Mouse (Mus musculus) bone marrow, adult 2 months (tissue): ENCODE measurements at regions not wholly inside any gene's neighbourhood (a gene's known extent, or its start where the extent isn't known, plus 50 kb on each side); places are given as distances from the start of the nearest gene placed in this dataset.

Experiments used
- H3K27ac ChIP-seq: fragments of 200-500 bp; 2 replicates; pipeline ENCODE4 v1.5.1; 2012; ENCODE audit warnings: low read depth, mild to moderate bottlenecking, control low read depth, inconsistent platforms, low read length; ENCODE audit not compliant: control insufficient read depth, poor library complexity, insufficient read depth
- H3K4me1 ChIP-seq: fragments of 200-500 bp; 2 replicates; pipeline ENCODE4 v1.6.1; 2011; ENCODE audit warnings: low read length; ENCODE audit not compliant: control insufficient read depth, insufficient read depth
- H3K4me3 ChIP-seq: fragments of 200-500 bp; replicated peaks from 2 replicates; pipeline ENCODE3; 2011; ENCODE audit warnings: mild to moderate bottlenecking, low read depth, low read length, control low read depth; ENCODE audit not compliant: control insufficient read depth
- CTCF ChIP-seq: fragments of 200-500 bp; IDR thresholded peaks from 2 replicates; pipeline ENCODE4 v1.5.1; 2011; ENCODE audit warnings: low read length, control low read depth; ENCODE audit not compliant: control insufficient read depth, insufficient read depth
- POLR2A ChIP-seq: fragments of 200-500 bp; IDR thresholded peaks from 2 replicates; pipeline ENCODE4 v1.6.1; 2011; ENCODE audit warnings: low read depth, mild to moderate bottlenecking, control low read depth, low read length, borderline replicate concordance; ENCODE audit not compliant: control insufficient read depth
- WGBS: fragments of 180-500 bp; shearing (Covaris S2); methylation state at CpG from one replicate; pipeline ENCODE4 v1.1.7; 2018; 5-methylcytosine and 5-hydroxymethylcytosine counted together

GRCm38 (mm10) chr10:56700126-56700525 lies 323.0 kb downstream of the Gja1 start:
- TF ChIP-seq POLR2A = no peak
- TF ChIP-seq CTCF = no peak
- Histone ChIP-seq H3K4me3 (no peak overlapping the region), H3K4me1 (no peaks in the 10 kb centered on the region), H3K27ac (no peak overlapping the region)
- WGBS = 73% methylated on average over 6 of the region's 6 CpGs

GRCm38 (mm10) chr10:56708411-56708810 lies 331.3 kb downstream of the Gja1 start:
- 82% methylated on average over 2 of the region's 2 CpGs for WGBS

DNA sequence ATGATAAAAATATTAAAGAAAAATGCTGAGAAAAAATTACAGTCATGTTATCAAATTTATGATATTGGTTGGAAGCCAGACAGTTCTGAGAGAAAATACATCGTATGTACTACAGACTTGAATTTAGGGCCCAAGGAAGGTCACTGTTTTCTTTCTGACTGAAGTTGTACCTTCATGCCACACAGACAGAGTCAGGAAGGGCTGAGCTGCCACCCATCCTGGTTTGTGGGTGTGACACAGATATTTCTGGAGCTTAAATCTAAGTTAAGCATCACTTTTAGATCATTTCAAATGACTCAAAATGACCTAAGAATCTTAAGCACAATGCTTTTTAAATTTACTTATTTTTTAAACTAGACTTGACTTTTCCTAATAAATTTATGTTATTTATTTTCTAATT lies 331.8 kb downstream of the Gja1 start:
- 62% methylated on average over 1 of the region's 1 CpGs for WGBS
- H3K27ac ChIP-seq = no peak overlapping the region
- H3K4me3 ChIP-seq = no peak overlapping the region
- TF ChIP-seq CTCF = no peak
- TF ChIP-seq POLR2A = no peak
- no peaks in the 10 kb centered on the region for H3K4me1 ChIP-seq

More at GRCm38 (mm10) chr10:56708411-56708810, 331.3 kb downstream of the Gja1 start:
- H3K4me3 ChIP-seq = no peak overlapping the region
- no peak overlapping the region for H3K27ac ChIP-seq
- no peak for TF ChIP-seq POLR2A
- TF ChIP-seq CTCF = no peak
- no peaks in the 10 kb centered on the region for H3K4me1 ChIP-seq

DNA sequence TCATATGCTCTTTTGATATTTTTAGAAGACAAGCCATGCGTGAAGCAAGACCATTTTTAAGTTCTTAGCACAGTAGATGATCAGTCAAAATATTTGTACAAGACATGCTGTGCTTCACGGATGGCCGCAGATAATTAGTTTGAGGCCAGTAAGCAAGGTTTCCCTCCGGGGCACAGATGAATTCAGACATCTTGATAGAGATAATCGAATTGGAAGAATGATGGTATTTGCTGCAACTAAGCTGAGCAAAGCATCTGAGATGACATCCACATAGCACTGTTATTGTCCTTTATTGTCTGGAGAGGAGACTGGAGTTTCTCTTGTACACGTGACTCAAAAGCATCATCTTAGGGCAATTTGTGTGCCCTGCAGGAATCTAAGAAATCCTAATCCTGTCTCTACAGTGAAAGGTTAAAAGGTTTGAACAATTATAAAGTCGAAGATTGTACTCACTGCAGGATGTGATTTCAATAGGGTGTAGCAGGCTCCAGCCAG lies 335.5 kb downstream of the Gja1 start:
- H3K4me1 ChIP-seq = no peaks in the 10 kb centered on the region
- 72% methylated on average over 7 of the region's 7 CpGs for WGBS
- H3K4me3 ChIP-seq = no peak overlapping the region
- TF ChIP-seq POLR2A (no peak), CTCF (no peak)
- H3K27ac ChIP-seq = no peak overlapping the region

DNA sequence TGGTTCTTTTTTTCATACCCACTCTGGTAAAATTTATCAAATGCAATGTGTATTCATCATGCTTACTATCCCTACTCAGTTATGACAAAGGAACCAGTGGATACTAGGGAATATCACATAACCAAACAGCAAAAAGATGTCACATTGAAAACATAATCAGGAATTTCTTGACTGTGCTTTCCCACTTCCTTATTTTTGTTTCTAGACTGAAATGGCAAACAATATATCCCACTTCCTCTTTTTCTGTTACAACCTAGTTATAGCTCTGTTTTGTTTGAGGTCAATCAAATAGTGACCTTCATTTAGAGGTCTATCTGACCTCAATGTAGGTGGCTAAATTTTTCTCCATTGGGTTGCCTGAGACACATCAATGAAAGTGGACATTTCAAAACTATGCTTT lies 359.9 kb downstream of the Gja1 start:
- H3K4me3 ChIP-seq = no peak overlapping the region
- no peak overlapping the region for H3K27ac ChIP-seq
- H3K4me1 ChIP-seq = no peaks in the 10 kb centered on the region
- no peak for TF ChIP-seq CTCF
- TF ChIP-seq POLR2A = no peak

GRCm38 (mm10) chr10:56739621-56740020 lies 362.5 kb downstream of the Gja1 start:
- 86% methylated on average over 3 of the region's 3 CpGs for WGBS
- TF ChIP-seq POLR2A (no peak), CTCF (no peak)
- no peak overlapping the region for H3K4me3 ChIP-seq
- H3K4me1 ChIP-seq = no peaks in the 10 kb centered on the region
- H3K27ac ChIP-seq = no peak overlapping the region

DNA sequence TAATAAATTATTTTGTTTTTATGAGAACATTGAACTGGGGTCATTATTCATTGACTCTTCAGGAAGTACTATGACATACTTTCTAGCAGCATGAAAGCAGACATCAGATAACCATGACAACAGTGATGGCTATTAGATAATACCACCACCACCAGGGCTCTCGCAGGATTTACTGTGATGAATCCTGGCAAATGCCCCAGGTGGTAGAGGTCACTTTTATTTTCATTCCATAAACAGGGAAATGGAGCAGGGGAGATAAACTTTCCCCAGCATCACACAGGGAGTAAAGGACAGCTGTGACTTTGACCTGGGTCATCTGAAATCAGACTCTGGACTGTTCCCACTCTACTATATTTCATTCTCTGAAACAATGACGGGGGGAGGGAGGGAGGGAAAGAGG lies 375.0 kb downstream of the Gja1 start:
- TF ChIP-seq POLR2A (no peak), CTCF (no peak)
- Histone ChIP-seq H3K4me3 (no peak overlapping the region), H3K4me1 (no peaks in the 10 kb centered on the region), H3K27ac (no peak overlapping the region)
- 70% methylated on average over 2 of the region's 2 CpGs for WGBS

DNA sequence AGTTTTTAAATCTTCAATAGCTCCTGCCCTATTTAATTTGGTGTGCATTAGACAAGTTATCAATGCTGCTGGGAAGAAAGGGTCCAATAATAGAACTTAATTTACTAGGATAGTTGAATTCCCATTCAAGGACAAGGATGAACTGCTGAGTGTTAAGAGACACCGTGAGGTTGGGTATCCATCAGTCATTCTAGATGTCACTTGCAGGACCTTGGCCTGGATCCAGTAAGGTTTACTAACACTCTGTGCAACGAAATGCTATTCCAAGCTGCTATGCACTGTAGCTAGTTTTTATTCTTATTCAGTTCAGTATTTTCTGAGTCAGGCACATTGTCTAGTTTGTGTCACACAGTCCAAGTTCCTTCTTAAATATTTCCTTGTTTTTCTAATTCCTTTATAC lies 376.4 kb downstream of the Gja1 start:
- TF ChIP-seq POLR2A (no peak), CTCF (no peak)
- H3K27ac ChIP-seq = no peak overlapping the region
- WGBS = 71% methylated on average over 2 of the region's 2 CpGs
- H3K4me3 ChIP-seq = no peak overlapping the region
- H3K4me1 ChIP-seq = no peaks in the 10 kb centered on the region

GRCm38 (mm10) chr10:56754546-56755175 lies 377.5 kb downstream of the Gja1 start:
- H3K4me1 ChIP-seq = no peaks in the 10 kb centered on the region
- no peak overlapping the region for H3K27ac ChIP-seq
- TF ChIP-seq CTCF (no peak), POLR2A (no peak)
- H3K4me3 ChIP-seq = no peak overlapping the region
- WGBS = 54% methylated on average over 11 of the region's 11 CpGs
